Mouse (Mus musculus): ENCODE results near the gene Lypd6b. TPM values are rescaled to one million over a fixed set of nuclear protein-coding genes. Genes with fewer than 3 reads are reported as not detected.
A peak's percentile ranks its signal among the peaks of the same experiment; 100 is the strongest.

The Lypd6b gene
- total RNA-seq, 2 experiments from 2014 or later = 0.23 to 1.6 TPM

DNA sequence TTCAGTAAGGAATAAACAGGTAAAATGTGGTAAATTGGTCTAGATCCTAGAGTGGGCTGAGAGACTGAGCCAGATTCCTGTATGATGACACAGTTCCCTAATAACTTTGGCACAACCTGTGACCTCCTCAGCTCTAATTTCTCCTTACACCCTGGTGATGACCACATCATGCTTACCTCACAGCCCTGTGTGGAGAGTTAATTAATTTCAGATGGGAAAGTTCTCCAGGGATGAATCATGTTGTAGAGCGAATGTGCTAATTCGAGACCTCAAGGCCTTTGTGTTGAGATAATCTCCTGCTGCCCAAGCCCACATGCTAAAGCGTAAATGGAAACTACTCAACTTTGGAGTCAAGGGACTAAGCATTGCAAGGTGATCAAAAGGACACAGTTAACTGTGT, 142.4 kb downstream of the Lypd6b start:
- no peak for DNase-seq (ENCODE audit: low spot score in 2 of 2)

- no peak for DNase-seq (ENCODE audit: low spot score in 2 of 2)
Measured at GRCm38 (mm10) chr2:49937621-49938020, 150.1 kb downstream of the Lypd6b start.

DNA sequence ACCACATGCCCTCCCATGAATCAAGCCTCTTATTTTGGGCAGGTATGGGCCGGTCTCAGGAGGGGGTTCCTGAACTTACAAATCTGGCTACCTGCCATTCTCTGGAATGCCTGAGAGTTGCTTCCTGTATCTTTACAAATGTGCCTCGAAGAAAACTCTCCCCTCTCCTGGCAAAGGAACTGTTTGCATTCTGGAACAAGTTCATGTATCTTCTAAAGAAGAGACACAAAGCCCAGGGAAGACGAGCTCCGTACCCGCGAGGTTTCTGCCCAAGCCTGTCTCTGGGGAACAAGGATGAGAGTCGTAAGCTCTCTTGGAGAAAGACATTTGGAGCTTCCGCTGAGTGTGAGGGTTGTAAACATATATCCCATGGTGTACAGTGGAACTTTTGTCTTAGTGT, 150.8 kb downstream of the Lypd6b start:
- no peak for DNase-seq (ENCODE audit: low spot score in 2 of 2)

DNA sequence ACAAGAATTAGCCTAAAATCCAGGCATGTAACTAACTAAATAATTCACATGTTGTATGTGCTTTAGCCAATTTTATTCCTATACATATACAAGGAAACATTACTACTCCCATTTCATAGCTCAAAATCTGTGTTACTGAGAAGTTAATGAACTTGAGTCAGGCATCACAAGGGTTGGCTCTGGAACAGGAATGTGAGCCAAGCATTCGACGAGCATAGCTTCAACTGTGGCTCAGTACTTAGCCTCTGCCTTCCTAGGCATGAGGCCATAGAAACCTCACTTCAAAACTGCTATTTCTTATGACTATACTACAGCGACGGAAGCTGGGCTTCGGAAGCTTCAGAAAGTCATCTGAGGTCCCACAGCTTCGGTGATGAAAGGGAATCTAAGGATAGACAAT, 152.9 kb downstream of the Lypd6b start:
- no peak for DNase-seq (ENCODE audit: low spot score in 2 of 2)

- DNase-seq (ENCODE audit: low spot score in 2 of 2) = no peak
Measured at GRCm38 (mm10) chr2:49942100-49942499, 154.6 kb downstream of the Lypd6b start.

DNA sequence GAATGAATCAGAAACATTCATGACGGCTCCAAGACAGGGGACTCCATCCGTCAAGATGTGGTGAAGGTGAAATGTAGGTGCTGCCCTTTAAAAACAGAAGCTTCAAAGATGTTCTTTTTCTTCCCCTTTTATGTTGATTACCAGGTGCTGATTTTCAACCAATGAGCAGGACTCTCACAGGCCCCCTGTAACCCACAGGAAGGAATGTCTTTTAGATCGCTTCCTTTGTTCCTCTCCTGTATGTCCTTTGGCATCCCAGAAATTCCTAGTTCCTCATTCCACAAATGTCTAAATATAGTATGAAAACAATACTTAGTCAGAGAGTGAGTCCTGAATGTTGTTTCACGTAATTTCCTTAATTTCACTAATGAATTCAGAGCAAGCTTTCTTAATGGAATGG, 164.2 kb downstream of the Lypd6b start:
- DNase-seq (ENCODE audit: low spot score in 2 of 2) = no peak

DNA sequence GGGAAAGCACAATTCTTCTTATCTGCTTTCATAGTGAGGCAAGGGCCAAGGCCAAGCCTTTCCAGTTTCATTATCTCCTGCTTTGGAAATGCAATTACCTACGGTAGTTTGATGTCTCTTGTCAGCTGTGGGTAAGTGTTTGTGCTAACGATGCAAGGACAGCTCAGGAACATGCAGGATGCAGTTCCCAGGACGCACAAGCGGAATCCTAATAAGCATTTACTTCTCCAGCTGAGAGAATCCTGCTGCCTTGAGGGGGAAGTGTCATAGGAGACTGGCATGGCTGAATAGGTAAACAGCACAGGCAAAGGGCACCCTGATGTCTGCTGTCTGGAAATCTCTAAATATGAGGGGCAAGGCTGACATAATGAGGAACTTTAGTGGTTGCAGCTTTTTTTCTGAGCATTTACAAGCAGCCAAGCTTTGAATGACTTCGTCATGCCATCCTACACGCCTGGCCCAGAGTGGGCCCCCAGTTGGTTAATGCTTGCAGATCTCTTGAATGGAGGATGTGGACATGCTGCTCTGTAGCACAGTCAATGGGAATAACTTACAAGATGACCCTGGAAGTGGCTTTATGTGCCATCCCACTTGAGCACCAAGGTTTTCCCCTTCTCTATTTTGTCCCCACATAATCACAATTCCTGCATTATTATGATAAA, 165.3 kb downstream of the Lypd6b start:
- DNase-seq (ENCODE audit: low spot score in 2 of 2) = no peak

GRCm38 (mm10) chr2:49957449-49957848, 170.0 kb downstream of the Lypd6b start:
- peak; percentile 13 to 53 for DNase-seq (ENCODE audit: low spot score in 2 of 2)

DNA sequence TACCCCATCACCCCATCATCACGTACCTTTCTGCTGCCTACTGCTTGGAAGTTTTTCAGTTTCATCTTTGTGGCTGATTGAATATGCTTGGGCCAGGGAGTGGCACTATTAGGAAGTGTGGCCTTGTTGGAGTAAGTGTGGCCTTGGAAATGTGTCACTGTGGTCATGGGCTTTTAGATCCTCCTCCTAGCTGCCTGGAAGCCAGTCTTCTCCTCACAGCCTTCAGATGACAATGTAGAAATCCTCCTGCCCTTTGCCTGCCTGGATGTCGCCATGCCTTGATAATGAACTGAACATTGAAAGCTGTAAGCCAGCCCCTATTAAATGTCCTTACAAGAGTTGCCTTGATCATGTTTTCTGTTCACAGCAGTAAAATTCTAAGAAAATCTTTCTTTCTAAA, 174.5 kb downstream of the Lypd6b start:
- no peak for DNase-seq (ENCODE audit: low spot score in 2 of 2)

- no peak for DNase-seq (ENCODE audit: low spot score in 2 of 2)
Measured at GRCm38 (mm10) chr2:49964899-49965298, 177.4 kb downstream of the Lypd6b start.

DNA sequence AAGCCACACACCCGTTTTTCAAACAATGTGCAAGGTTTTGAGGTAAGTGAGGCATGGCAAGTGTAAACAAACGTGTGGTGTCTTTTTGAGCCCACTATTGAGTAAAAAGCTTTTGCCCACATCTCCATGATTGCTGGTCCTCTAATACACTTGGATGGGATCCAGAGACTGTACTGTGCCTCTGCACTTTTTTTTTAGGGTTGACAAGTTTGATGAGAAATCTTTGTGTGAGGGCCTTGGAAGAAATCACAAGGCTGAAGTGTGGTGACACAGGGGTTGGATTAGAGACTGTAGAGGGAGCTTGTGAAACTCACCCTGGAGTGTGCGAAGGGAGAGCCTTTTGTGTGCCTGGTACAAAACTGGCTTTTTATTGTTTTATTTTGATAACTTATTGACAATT, 180.3 kb downstream of the Lypd6b start:
- DNase-seq (ENCODE audit: low spot score in 2 of 2) = no peak

- no peak for DNase-seq (ENCODE audit: low spot score in 2 of 2)
Measured at GRCm38 (mm10) chr2:49970990-49971389, 183.5 kb downstream of the Lypd6b start.

- DNase-seq (ENCODE audit: low spot score in 2 of 2) = no peak
Measured at GRCm38 (mm10) chr2:49978606-49979005, 191.1 kb downstream of the Lypd6b start.

- no peak for DNase-seq (ENCODE audit: low spot score in 2 of 2)
Measured at GRCm38 (mm10) chr2:49979991-49980390, 192.5 kb downstream of the Lypd6b start.

DNA sequence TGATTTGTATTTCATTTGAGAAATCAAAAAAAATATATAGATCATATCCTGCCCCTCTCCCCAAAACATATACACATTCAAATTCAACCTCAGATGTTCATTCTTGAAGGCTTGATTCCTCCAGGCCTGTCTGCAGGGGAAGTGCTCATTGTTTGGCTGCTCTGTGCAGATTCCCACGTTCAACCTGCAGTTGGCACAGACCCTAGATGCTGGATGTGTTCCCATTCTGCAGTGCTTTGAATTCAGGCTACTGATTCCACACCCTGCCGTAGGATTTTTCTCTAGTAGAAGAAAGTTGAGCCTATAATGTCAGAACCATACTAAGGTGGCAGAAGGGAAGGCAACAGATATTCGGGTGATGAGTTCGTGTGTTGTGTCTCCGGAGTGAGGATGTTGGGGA, 195.5 kb downstream of the Lypd6b start:
- DNase-seq (ENCODE audit: low spot score in 2 of 2) = no peak

DNA sequence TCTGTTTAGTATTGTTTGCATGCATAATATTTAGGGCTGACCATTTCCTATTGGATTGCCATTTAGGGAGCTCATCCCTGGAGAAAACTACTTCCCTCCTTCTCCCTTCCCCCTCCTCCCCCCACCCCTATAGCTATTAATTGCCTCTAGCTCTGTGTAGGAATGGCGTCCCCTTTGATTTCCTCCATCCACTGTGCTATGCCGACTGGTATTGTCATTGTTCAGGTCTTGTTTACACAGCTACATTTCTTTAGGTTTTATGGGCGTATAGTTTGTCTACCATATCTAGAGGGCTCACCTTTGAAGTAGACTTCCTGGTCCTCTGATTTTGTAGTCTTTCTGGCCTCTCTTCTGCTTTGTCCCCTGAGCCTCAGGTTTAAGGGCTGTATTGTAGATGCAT, 197.3 kb downstream of the Lypd6b start:
- DNase-seq (ENCODE audit: low spot score in 2 of 2) = no peak

DNA sequence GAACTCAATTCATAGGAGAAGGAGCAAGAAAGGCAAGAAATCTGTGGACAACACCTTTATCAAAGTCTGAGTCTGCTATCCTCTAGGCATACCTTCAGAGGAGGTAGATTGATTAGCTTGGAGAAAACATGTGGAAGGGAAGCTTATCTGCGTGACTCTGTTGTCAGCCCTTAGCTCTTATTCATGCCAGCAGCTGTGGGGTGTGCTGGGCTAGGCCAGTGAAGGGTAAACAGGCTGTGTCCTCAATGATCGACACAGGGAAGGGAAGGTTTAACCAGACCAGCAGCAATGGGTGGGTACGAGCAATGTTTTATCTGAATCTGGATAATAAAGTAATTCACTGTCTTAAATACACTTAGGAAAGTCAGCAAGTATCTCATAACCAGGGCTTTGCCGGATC, 208.4 kb downstream of the Lypd6b start:
- no peak for DNase-seq (ENCODE audit: low spot score in 2 of 2)

GRCm38 (mm10) chr2:49997216-49997615, 209.7 kb downstream of the Lypd6b start:
- no peak for DNase-seq (ENCODE audit: low spot score in 2 of 2)

Other genes starting within 250 kb of the Lypd6b start
- 10 to 100 TPM; 20.8 to 31.1 TPM for gene Kif5c, start 168.4 kb upstream of the Lypd6b start, total RNA-seq (2021)

All from adrenal gland, postnatal 4 days (tissue).